Mouse (Mus musculus) lung, adult 2 months (tissue): ENCODE measurements around the gene Nfatc2.

Experiments used
- CTCF ChIP-seq: fragments of 200-500 bp; IDR thresholded peaks from 2 replicates; pipeline ENCODE4 v1.5.1; 2011; ENCODE audit warnings: mild to moderate bottlenecking, low read length, control low read depth; ENCODE audit not compliant: insufficient read depth
- POLR2A ChIP-seq: fragments of 200-500 bp; IDR thresholded peaks from 2 replicates; pipeline ENCODE4 v1.6.1; 2011; ENCODE audit warnings: low read depth, mild to moderate bottlenecking, control low read depth, low read length, borderline replicate concordance; ENCODE audit errors: extremely low read depth

DNA sequence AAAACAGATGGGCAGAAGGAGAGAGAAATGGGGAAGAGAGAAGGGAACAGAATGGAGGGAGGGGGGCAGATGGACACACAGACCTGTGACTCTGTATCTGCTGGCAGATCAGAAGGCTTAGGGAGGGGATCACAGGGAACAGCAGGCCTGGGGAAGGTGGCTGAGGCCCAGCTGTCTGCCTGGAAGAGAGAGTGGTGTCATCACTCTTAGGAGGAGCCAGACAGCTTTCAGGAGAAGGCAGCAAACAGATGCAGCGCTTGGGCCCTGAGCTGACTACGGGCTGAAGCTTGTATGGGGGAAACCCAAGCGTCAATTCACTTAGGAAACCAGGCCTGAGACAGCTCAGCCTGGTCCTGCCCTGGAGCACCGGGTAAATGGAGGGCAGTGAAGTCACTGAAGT is 86.0 kb downstream of the Nfatc2 start:
- no peak for TF ChIP-seq POLR2A
- TF ChIP-seq CTCF, result no peak
